Mouse (Mus musculus) layer of hippocampus, adult 2 months (tissue): ENCODE data around the gene Slc38a2. TPM values are rescaled to one million over a fixed set of nuclear protein-coding genes. Genes with fewer than 3 reads are reported as not detected.

Experiments used
- DNase-seq, 2 experiments: peaks; one replicate each; pipeline ENCODE4 v3.0.0; 2022; ENCODE audit warnings: low spot score in 2 of 2
- H3K27ac ChIP-seq: fragments of 200-600 bp; 2 replicates; pipeline ENCODE4 v1.8.1; 2022
- H3K4me3 ChIP-seq: fragments of 200-600 bp; 2 replicates; pipeline ENCODE4 v1.8.1; 2022; ENCODE audit warnings: mild to moderate bottlenecking
- CTCF ChIP-seq: fragments of 200-600 bp; conservative IDR thresholded peaks from 2 replicates; pipeline ENCODE4 v1.8.1; 2022; ENCODE audit warnings: antibody characterized with exemption, mild to moderate bottlenecking, moderate library complexity
- total RNA-seq, 2 experiments: library from RNA; stranded (reverse); gene quantifications; 2 replicates each; pipeline ENCODE4 v1.2.3; 2021

Gene Slc38a2
- total RNA-seq, 2 experiments from 2014 or later = 73.5 to 78.1 TPM

GRCm38 (mm10) chr15:96665889-96666288 is 33.6 kb downstream of the Slc38a2 start:
- DNase-seq = peak; percentile 67 to 77
- Histone ChIP-seq H3K27ac (no peak overlapping the region), H3K4me3 (peak overlapping the region; percentile 32)
- peak; percentile 93 for TF ChIP-seq CTCF

- DNase-seq = no peak
- H3K4me3 ChIP-seq = no peak overlapping the region
- no peak overlapping the region for H3K27ac ChIP-seq
- TF ChIP-seq CTCF = no peak
Measured at GRCm38 (mm10) chr15:96660590-96661141, 38.9 kb downstream of the Slc38a2 start.

- TF ChIP-seq CTCF = no peak
- DNase-seq = no peak
- Histone ChIP-seq H3K27ac (no peak overlapping the region), H3K4me3 (no peak overlapping the region)
Measured at GRCm38 (mm10) chr15:96658275-96658602, 41.3 kb downstream of the Slc38a2 start.

GRCm38 (mm10) chr15:96657576-96658274 is 41.8 kb downstream of the Slc38a2 start:
- TF ChIP-seq CTCF = no peak
- no peak for DNase-seq
- Histone ChIP-seq H3K4me3 (no peak overlapping the region), H3K27ac (no peak overlapping the region)

GRCm38 (mm10) chr15:96655514-96655913 is 44.0 kb downstream of the Slc38a2 start:
- Histone ChIP-seq H3K4me3 (no peak overlapping the region), H3K27ac (no peak overlapping the region)
- TF ChIP-seq CTCF = no peak
- no peak for DNase-seq

GRCm38 (mm10) chr15:96654714-96655113 is 44.8 kb downstream of the Slc38a2 start:
- Histone ChIP-seq H3K4me3 (no peak overlapping the region), H3K27ac (no peak overlapping the region)
- no peak for TF ChIP-seq CTCF
- DNase-seq = no peak

GRCm38 (mm10) chr15:96653011-96653410 is 46.5 kb downstream of the Slc38a2 start:
- DNase-seq = no peak
- no peak overlapping the region for H3K27ac ChIP-seq
- no peak overlapping the region; the same call in 1 of the 2 replicates for H3K4me3 ChIP-seq
- TF ChIP-seq CTCF = no peak

GRCm38 (mm10) chr15:96652531-96652930 is 47.0 kb downstream of the Slc38a2 start:
- Histone ChIP-seq H3K27ac (no peak overlapping the region), H3K4me3 (no peak overlapping the region; the same call in 1 of the 2 replicates)
- no peak for DNase-seq
- TF ChIP-seq CTCF = no peak

DNA sequence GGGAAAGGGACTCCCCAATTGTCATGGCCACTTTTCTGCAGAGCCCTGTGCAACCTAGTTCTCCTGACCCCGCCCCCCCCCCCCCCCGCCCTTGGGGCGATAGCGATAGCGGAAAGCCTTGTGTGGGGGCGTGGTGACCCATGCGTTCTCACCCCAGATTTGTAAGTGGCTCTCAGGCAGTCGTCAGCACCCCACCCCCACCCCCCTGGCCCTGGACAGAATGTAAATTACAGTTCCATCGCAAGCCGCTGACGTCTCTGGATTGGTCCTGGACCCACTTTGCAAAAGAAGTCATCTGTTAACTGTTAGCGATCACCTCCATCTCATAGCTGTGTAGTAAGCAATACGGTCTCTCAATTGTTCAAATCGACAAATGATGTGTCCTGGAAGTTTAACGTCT is 52.2 kb downstream of the Slc38a2 start:
- H3K4me3 ChIP-seq = no peak overlapping the region
- no peak overlapping the region for H3K27ac ChIP-seq
- no peak for TF ChIP-seq CTCF
- no peak for DNase-seq

GRCm38 (mm10) chr15:96642436-96643405 is 56.8 kb downstream of the Slc38a2 start, which contains the start of gene Slc38a1:
TSS of gene Slc38a1 (minus strand) at chr15:96642913.
- TF ChIP-seq CTCF = no peak
- Histone ChIP-seq H3K4me3 (peak within 1 kb of the TSS; percentile 73), H3K27ac (peak within 1 kb of the TSS; percentile 97)
- peak in 1 of 2 experiments; percentile 45 for DNase-seq

GRCm38 (mm10) chr15:96641821-96642435 is 57.6 kb downstream of the Slc38a2 start:
- Histone ChIP-seq H3K4me3 (peak overlapping the region; percentile 73), H3K27ac (peak overlapping the region; percentile 97)
- DNase-seq = peak in 1 of 2 experiments; percentile 25
- TF ChIP-seq CTCF = no peak

DNA sequence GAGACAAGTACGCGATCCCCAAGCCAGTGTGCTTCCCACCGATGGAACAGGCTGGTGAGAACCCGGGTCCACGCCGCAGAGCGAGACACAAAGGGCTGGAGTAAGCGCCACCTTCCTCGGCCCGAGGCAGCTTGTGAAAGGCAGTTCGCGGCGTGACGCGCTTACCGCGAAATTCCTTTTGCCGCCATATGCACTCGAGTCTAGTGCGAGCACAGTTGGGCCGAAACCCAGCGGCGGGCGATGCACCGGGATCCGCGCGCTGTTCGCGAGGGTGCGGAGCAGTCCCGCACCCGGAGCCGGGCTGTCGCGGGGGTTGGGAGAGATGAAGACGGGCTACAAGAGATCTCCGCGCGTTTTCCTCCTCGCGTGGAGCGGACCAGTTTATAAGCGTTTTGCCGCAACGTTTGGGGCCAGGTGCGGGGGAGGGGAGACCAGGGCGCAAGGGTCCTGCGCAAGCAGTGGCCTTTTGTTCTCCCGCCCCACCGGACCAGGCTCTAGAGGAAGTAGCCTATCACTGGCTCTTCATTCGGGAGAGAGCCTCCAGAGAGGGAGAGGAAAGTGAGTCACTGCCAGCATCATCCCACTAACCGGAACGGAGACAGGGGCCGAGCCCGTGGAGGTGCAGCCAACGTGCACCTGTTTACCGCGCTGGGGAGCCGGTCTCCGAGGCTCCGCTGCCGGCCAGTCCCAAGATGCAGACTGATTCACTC is 58.3 kb downstream of the Slc38a2 start:
- TF ChIP-seq CTCF = no peak
- peak; percentile 50 to 56 for DNase-seq
- Histone ChIP-seq H3K4me3 (peak overlapping the region; percentile 73), H3K27ac (peak overlapping the region; percentile 97)
